Mouse (Mus musculus) liver, embryonic 14.5 days (tissue): ENCODE data around the gene Tmem182. TPM values are rescaled to one million over a fixed set of nuclear protein-coding genes. Genes with fewer than 3 reads are reported as not detected.

Experiments used
- ATAC-seq: fragments of 200-750 bp; cut with Nextera tagmentation; 2 replicates; pipeline ENCODE4 v1.8.0; 2017; ENCODE audit warnings: moderate number of reproducible peaks, mild to moderate bottlenecking, moderate library complexity; ENCODE audit not compliant: insufficient read depth
- DNase-seq, 3 experiments: peaks; one replicate each; pipeline ENCODE4 v3.0.0-alpha.2; 2012 to 2013; ENCODE audit warnings: low read depth in 3 of 3, low spot score in 3 of 3
- H3K27ac ChIP-seq: fragments of 300-500 bp; sonication (generic); 2 replicates; pipeline ENCODE4 v1.5.1; 2014; ENCODE audit warnings: moderate library complexity, mild to moderate bottlenecking, control low read depth, inconsistent platforms
- H3K27me3 ChIP-seq: fragments of 300-500 bp; sonication (generic); 2 replicates; pipeline ENCODE4 v1.6.1; 2014; ENCODE audit warnings: mild to moderate bottlenecking, low read length, moderate library complexity; ENCODE audit not compliant: control insufficient read depth, insufficient read depth
- H3K36me3 ChIP-seq: fragments of 300-500 bp; sonication (generic); replicated peaks from 2 replicates; pipeline ENCODE4 v1.6.1; 2014; ENCODE audit warnings: low read depth; ENCODE audit not compliant: control insufficient read depth, insufficient read depth
- H3K4me1 ChIP-seq, 2 experiments: fragments of 200-500 bp in 1 of 2; fragments of 300-500 bp in 1 of 2; sonication (generic) in 1 of 2; replicated peaks; 2 replicates each; pipeline ENCODE4 v1.6.1; 2012 to 2014; ENCODE audit warnings: antibody characterized with exemption in 1 of 2, inconsistent platforms in 1 of 2, low read length in 1 of 2; ENCODE audit not compliant: control insufficient read depth in 2 of 2, insufficient read depth in 2 of 2
- H3K4me2 ChIP-seq: fragments of 300-500 bp; sonication (generic); 2 replicates; pipeline ENCODE4 v1.6.1; 2014; ENCODE audit warnings: low read depth, mild to moderate bottlenecking, control low read depth, moderate library complexity
- H3K4me3 ChIP-seq, 2 experiments: fragments of 200-500 bp in 1 of 2; fragments of 300-500 bp in 1 of 2; sonication (generic) in 1 of 2; 2 replicates each; pipeline ENCODE4 v1.5.1; 2012 to 2014; ENCODE audit warnings: low read depth in 2 of 2, low read length in 2 of 2, mild to moderate bottlenecking in 2 of 2, control low read depth in 1 of 2, inconsistent platforms in 1 of 2, moderate library complexity in 1 of 2; ENCODE audit not compliant: insufficient read depth in 1 of 2
- H3K9ac ChIP-seq: fragments of 300-500 bp; sonication (generic); replicated peaks from 2 replicates; pipeline ENCODE4 v1.6.1; 2014; ENCODE audit warnings: mild to moderate bottlenecking, control low read depth, moderate library complexity
- H3K9me3 ChIP-seq: fragments of 300-500 bp; sonication (generic); 2 replicates; pipeline ENCODE4 v1.6.1; 2016; ENCODE audit warnings: low read length, mixed read lengths; ENCODE audit not compliant: control insufficient read depth
- CTCF ChIP-seq: IDR thresholded peaks from 2 replicates; pipeline ENCODE4 v1.5.1; 2016; ENCODE audit warnings: antibody characterized with exemption, low read depth, control low read depth
- EP300 ChIP-seq: IDR thresholded peaks from 2 replicates; pipeline ENCODE4 v1.6.1; 2016; ENCODE audit warnings: antibody characterized with exemption, low read depth
- WGBS: fragments of 180-500 bp; shearing (Covaris S2); extraction: QIAGEN DNeasy Blood & Tissue Kit; methylation state at CpG from one replicate; pipeline ENCODE4 v1.1.7; 2014; ENCODE audit not compliant: insufficient replicate concordance; 5-methylcytosine and 5-hydroxymethylcytosine counted together
- polyA plus RNA-seq, 2 experiments: library from polyadenylated mRNA; depleted of rRNA in 1 of 2; stranded (reverse) in 1 of 2; unstranded in 1 of 2; fragments of >200 nt; fragmentation: Nextera tagmentation in 1 of 2; extraction: Ambion mirVana in 1 of 2; gene quantifications; 2 replicates each; pipeline versions ENCODE4 v1.2.1 to v1.2.3; 2012 to 2014

Tmem182 gene
- polyA plus RNA-seq (2012; rRNA removed) (not detected in 2 replicates), polyA plus RNA-seq (2014; fragmentation: Nextera tagmentation; extraction: Ambion mirVana) (not detected in 2 replicates)

DNA sequence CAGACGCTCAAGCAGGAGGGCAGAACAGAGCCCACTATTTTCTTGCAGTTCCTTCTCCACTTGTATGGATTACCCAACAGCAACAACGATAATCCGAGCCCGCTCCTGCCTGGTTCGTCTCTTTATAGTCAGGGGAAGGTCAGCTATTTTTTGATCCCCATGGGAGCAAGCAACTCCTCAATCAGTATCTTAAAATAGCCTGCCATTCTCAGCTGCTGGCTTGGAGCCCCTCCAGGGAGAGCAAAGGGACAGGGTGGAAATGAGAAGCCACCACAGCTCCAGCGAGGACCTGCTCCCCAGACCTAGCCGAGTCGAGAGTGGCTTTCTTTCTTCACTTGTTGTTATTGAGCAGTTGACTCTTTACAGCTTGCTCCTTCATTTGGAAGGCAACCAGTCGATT lies at the start of gene Tmem182:
Tmem182 (plus strand) TSS at position 251 of the 400 bp plus-strand sequence.
- H3K27me3 ChIP-seq: no peaks in the 10 kb centered on the region
- H3K4me3 ChIP-seq: no peak within 1 kb of the TSS
- no peak within 1 kb of the TSS for H3K9ac ChIP-seq
- H3K36me3 ChIP-seq: no peaks in the 10 kb centered on the region
- ATAC-seq: no peak
- H3K27ac ChIP-seq: no peak within 1 kb of the TSS
- no peaks in the 10 kb centered on the region for H3K9me3 ChIP-seq
- H3K4me2 ChIP-seq: no peak within 1 kb of the TSS
- DNase-seq: no peak
- WGBS: 64% methylated on average over 9 of the region's 9 CpGs
- no peaks in the 10 kb centered on the region for H3K4me1 ChIP-seq
- TF ChIP-seq CTCF (no peak), EP300 (no peak)

DNA sequence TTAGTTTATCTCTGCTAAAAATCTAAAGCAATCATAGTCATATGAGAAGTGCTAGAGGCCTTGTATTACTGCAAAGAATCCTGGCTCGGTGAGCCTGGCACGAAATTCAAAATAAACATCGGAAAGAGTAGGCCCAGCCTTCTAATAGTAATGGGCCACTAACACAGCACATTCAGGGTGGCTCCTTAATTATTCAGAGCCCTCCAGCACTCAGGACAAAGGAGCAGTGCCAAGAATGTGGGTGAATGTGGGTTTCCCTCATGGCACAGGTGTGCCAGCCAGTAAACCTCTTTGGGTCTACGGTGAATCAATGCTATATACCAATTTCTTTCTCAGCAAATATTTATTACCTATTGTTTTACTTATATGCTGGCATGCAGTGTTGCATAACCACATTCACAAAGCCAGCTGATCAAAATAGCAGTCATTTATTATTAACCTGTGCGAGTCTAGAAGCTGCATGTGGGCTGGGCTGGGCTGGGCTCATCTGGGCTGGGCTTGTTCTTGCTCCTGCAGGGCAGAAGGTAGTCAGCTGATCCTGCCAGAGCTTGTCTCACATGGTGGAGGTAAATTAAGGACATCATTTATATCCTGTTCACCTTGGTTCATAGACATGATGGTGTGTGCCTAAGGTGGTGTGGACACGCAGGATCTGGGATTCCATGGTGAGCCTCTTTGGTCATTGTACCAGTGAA lies 45.5 kb upstream of the Tmem182 start:
- DNase-seq (no peak), ATAC-seq (no peak)
- no peaks in the 10 kb centered on the region for H3K9me3 ChIP-seq
- no peak overlapping the region for H3K4me3 ChIP-seq
- H3K4me1 ChIP-seq: no peaks in the 10 kb centered on the region
- H3K27me3 ChIP-seq: no peaks in the 10 kb centered on the region
- no peak overlapping the region for H3K9ac ChIP-seq
- H3K36me3 ChIP-seq: no peaks in the 10 kb centered on the region
- no peak overlapping the region for H3K4me2 ChIP-seq
- TF ChIP-seq CTCF (no peak), EP300 (no peak)
- 72% methylated on average over 6 of the region's 6 CpGs for WGBS
- H3K27ac ChIP-seq: no peak overlapping the region

DNA sequence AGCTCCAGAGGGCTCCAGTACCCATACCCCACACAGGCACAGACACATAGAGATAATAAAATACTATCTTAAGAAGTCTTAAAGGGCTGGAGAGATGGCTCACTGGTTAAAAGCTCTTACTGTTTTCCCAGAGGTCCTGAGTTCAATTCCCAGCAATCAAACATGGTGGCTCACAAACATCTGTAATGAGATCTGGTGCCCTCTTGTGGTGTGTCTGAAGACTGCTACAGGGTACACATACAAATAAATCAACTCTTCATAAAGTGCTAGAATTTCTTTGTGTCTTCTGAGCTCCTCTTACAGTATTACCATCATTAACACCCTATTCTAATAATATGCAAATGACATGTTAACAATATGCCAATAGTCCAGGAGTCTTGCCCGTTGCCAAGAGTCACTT lies 41.4 kb upstream of the Tmem182 start:
- Histone ChIP-seq H3K36me3 (no peaks in the 10 kb centered on the region), H3K4me3 (no peak overlapping the region), H3K9me3 (no peaks in the 10 kb centered on the region), H3K4me1 (no peaks in the 10 kb centered on the region), H3K27me3 (no peaks in the 10 kb centered on the region), H3K4me2 (no peak overlapping the region), H3K27ac (no peak overlapping the region), H3K9ac (no peak overlapping the region)
- 81% methylated on average over 1 of the region's 1 CpGs for WGBS
- no peak for DNase-seq
- TF ChIP-seq EP300 (no peak), CTCF (no peak)
- no peak for ATAC-seq

DNA sequence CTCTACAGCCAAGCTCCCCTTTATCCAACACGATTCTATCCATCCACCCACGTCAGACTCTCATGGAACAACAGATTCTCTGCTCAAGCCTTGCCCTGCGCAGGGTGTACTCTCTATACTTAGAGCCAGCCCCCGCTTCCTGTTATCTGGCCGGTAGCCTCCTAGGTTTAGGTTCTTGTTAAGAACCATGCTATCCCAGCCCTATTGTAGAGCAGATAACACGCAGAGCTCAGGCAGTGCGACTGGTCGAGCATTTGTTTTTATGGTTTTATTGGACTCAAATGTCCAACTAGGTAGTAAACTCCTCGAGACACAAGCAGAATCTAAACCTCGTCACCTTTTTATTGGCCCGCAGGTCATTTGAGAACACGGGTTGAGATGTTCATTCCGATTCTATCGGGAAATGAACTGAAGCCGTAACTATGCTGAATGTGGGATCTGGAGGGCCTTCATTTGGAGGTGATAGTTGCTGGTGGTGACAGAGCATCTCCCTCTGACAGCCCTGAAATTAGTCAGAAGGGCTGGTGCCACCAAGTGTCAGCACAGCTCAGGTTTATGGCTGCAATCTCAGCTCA lies 40.6 kb upstream of the Tmem182 start:
- H3K36me3 ChIP-seq: no peaks in the 10 kb centered on the region
- no peaks in the 10 kb centered on the region for H3K4me1 ChIP-seq
- no peaks in the 10 kb centered on the region for H3K9me3 ChIP-seq
- TF ChIP-seq EP300 (no peak), CTCF (no peak)
- ATAC-seq: no peak
- WGBS: 58% methylated on average over 15 of the region's 15 CpGs
- no peak overlapping the region for H3K9ac ChIP-seq
- H3K27me3 ChIP-seq: no peaks in the 10 kb centered on the region
- H3K27ac ChIP-seq: no peak overlapping the region
- no peak overlapping the region for H3K4me2 ChIP-seq
- H3K4me3 ChIP-seq: no peak overlapping the region
- DNase-seq: no peak

DNA sequence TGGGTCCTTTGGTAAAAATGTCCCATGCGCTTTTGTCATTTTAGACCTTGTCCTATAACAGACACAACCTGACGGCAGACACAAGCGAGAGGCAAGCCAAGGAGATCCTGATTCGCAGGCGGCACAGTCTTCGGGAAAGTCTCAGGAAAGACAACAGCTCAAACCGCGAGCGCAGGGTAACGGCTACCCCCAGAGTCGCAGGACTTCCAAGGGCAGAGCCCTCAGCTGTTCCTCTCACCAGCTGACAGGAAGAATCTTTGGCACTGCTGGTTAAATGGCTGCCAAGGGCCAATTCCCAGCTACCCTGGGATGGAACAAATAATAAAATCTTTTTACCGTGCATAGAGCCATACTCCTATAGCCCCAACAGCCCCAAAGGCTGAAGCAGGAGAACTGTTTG lies 39.9 kb upstream of the Tmem182 start:
- Histone ChIP-seq H3K27me3 (no peaks in the 10 kb centered on the region), H3K9ac (no peak overlapping the region), H3K4me2 (no peak overlapping the region), H3K9me3 (no peaks in the 10 kb centered on the region), H3K4me3 (no peak overlapping the region), H3K27ac (no peak overlapping the region), H3K4me1 (peaks cover 2 to 3% of the 10 kb centered on the region in 2 experiments; a peak in 3 of 4 replicates), H3K36me3 (no peaks in the 10 kb centered on the region)
- WGBS: 77% methylated on average over 12 of the region's 12 CpGs
- DNase-seq: no peak
- ATAC-seq: no peak
- TF ChIP-seq EP300 (no peak), CTCF (no peak)
